Mouse (Mus musculus) spleen, adult 2 months (tissue): ENCODE measurements at regions not wholly inside any gene's neighbourhood (a gene's known extent, or its start where the extent isn't known, plus 50 kb on each side); places are given as distances from the start of the nearest gene placed in this dataset.

Experiments used
- CTCF ChIP-seq: fragments of 200-500 bp; IDR thresholded peaks from 2 replicates; pipeline ENCODE4 v1.5.1; 2011; ENCODE audit warnings: mild to moderate bottlenecking, inconsistent platforms; ENCODE audit not compliant: insufficient read depth, insufficient read length, insufficient replicate concordance; ENCODE audit errors: extremely low read depth
- POLR2A ChIP-seq: fragments of 200-500 bp; IDR thresholded peaks from 2 replicates; pipeline ENCODE4 v1.6.1; 2011; ENCODE audit warnings: low read depth, low read length, inconsistent platforms

DNA sequence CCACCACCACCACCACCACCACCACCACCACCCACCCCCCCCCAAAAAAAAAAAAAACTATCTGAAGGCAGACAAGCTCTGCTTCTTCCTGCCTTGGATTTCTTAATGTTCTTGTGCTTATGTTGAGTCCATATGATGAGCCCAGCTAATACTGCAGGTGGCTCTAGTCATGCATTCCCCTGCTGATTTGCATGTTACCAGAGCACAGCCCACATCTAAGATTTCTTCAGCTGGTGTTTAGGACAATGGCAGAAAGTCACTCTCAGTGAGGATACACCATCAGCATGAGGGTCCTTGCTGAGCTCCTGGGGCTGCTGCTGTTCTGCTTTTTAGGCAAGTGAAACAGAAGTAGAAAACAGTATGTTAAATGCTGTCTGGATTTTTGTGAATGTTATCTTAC, 901.6 kb upstream of the Tacstd2 start:
- TF ChIP-seq POLR2A, result no peak
- TF ChIP-seq CTCF, result no peak
